Mouse (Mus musculus) lung, adult 2 months (tissue): ENCODE measurements around the gene Rora.

Experiments
- CTCF ChIP-seq: fragments of 200-500 bp; IDR thresholded peaks from 2 replicates; pipeline ENCODE4 v1.5.1; 2011; ENCODE audit warnings: mild to moderate bottlenecking, low read length, control low read depth; ENCODE audit not compliant: insufficient read depth
- POLR2A ChIP-seq: fragments of 200-500 bp; IDR thresholded peaks from 2 replicates; pipeline ENCODE4 v1.6.1; 2011; ENCODE audit warnings: low read depth, mild to moderate bottlenecking, control low read depth, low read length, borderline replicate concordance; ENCODE audit errors: extremely low read depth

DNA sequence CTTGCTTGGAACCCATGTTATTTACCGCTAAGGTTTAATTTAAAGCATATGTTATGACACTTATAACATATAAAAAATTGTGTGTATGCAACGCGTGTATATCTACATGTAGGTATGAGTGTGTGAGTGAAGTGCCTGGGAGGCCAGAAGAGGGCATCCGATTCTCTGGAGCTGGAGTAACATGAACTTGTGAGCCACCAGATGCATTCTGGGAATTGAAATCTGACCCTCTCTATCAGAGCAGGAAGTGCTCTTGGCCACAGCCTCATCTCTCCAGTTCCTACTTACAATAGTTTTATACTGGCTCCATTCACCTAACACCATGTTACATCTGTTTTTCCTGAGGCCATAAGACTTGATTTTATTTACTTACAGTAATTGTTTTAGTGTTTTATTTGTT is 238.8 kb downstream of the Rora start:
- TF ChIP-seq CTCF (no peak), POLR2A (no peak)
